Mouse (Mus musculus) liver, embryonic 12.5 days (tissue): ENCODE results near the gene Med13l. TPM values are rescaled to one million over a fixed set of nuclear protein-coding genes. Genes with fewer than 3 reads are reported as not detected.

Source experiments
- ATAC-seq: fragments of 200-750 bp; cut with Nextera tagmentation; 2 replicates; pipeline ENCODE4 v1.8.0; 2017; ENCODE audit warnings: moderate number of reproducible peaks, mild to moderate bottlenecking, moderate library complexity
- H3K27ac ChIP-seq: fragments of 300-500 bp; sonication (generic); 2 replicates; pipeline ENCODE4 v1.5.1; 2016; ENCODE audit warnings: mild to moderate bottlenecking
- H3K27me3 ChIP-seq: fragments of 300-500 bp; sonication (generic); replicated peaks from 2 replicates; pipeline ENCODE4 v1.6.1; 2016; ENCODE audit warnings: mild to moderate bottlenecking, moderate library complexity
- H3K36me3 ChIP-seq: fragments of 300-500 bp; sonication (generic); 2 replicates; pipeline ENCODE4 v1.6.1; 2016; ENCODE audit warnings: mild to moderate bottlenecking, moderate library complexity
- H3K4me1 ChIP-seq: fragments of 300-500 bp; sonication (generic); 2 replicates; pipeline ENCODE4 v1.6.1; 2016
- H3K4me2 ChIP-seq: fragments of 300-500 bp; sonication (generic); 2 replicates; pipeline ENCODE4 v1.6.1; 2016; ENCODE audit warnings: mild to moderate bottlenecking, moderate library complexity
- H3K4me3 ChIP-seq: fragments of 300-500 bp; sonication (generic); 2 replicates; pipeline ENCODE4 v1.5.1; 2016; ENCODE audit warnings: mild to moderate bottlenecking, moderate library complexity
- H3K9ac ChIP-seq: fragments of 300-500 bp; sonication (generic); 2 replicates; pipeline ENCODE4 v1.6.1; 2016; ENCODE audit warnings: mild to moderate bottlenecking, moderate library complexity
- H3K9me3 ChIP-seq: fragments of 300-500 bp; sonication (generic); replicated peaks from 2 replicates; pipeline ENCODE4 v1.6.1; 2016; ENCODE audit warnings: mild to moderate bottlenecking, moderate library complexity
- WGBS: fragments of 180-500 bp; shearing (Covaris S2); methylation state at CpG from one replicate; pipeline ENCODE4 v1.1.7; 2016; ENCODE audit not compliant: insufficient replicate concordance; 5-methylcytosine and 5-hydroxymethylcytosine counted together
- polyA plus RNA-seq: library from polyadenylated mRNA; unstranded; fragments of >200 nt; fragmentation: Nextera tagmentation; extraction: Ambion mirVana; gene quantifications from 2 replicates; pipeline ENCODE4 v1.2.1, GENCODE M21; 2016

Gene Med13l
- polyA plus RNA-seq: 13.0 and 13.8 TPM in 2 replicates

DNA sequence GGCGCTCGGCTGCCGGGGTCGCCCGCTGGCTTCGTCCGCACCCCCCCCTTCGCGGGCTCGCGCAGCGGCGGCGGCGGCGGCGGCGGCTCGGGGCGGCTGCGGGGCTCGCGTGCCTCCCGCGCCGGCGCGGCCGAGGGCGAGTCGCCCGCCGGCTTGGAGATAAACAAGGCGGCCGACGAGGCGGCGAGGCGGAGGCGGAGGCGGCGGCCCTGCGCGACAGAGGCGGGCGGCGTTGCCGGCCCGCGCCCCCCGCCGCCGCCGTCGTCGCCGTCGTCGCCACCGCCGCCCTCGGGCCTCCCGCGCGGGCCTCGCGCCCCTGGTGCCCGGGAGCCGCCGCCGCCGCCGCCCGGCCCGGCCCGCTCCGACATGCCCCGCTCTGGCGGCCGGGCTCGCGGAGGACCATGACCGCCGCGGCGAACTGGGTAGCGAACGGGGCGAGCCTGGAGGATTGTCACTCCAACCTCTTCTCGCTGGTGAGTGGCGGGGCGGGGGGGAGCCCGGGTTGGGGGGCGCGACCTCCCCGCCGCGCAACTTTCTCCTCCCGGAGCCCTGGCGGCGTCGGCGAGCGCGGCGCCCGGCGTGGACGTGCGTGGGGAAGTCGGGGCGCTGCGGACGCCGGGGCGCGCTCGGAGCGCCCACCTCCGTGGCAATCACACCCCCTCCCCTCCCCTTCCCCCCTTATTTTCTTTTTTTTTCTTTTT lies at the start of gene Med13l:
Gene Med13l, plus strand, starts transcription at position 295 of the 701 bp plus-strand sequence.
- Histone ChIP-seq H3K4me3 (peak within 1 kb of the TSS; percentile 94), H3K4me1 (peaks cover 69% of the 10 kb centered on the region)
- peak; percentile 69 for ATAC-seq

DNA sequence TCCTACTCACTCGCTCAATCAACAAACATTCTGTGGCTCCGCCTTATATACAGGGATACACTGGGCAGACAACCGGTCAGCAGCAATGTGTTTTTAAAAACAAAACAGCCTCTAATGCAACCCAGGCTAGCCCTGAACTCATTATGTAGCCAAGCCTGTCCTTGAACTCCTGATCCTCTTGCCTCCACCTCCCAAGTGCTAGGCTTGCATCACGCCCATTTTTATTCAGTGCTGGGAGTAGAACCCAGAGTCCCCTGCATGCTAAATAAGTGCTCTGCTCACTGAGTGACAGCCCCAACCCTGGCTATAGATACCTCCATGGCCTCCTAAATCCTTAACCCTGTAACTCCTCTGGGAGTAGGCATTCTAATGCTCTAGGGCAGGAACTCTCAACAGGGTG lies 49.5 kb upstream of the Med13l start:
- Histone ChIP-seq H3K9me3 (no peaks in the 10 kb centered on the region), H3K27me3 (peaks cover 46% of the 10 kb centered on the region), H3K4me1 (peaks cover 46% of the 10 kb centered on the region), H3K4me3 (no peak overlapping the region), H3K27ac (no peak overlapping the region), H3K36me3 (no peaks in the 10 kb centered on the region), H3K9ac (no peak overlapping the region), H3K4me2 (no peak overlapping the region)
- no peak for ATAC-seq
- WGBS: 78% methylated on average over 4 of the region's 4 CpGs

More for the DNA sequence above, at the start of gene Med13l:
- peak within 1 kb of the TSS; percentile 95 for H3K27ac ChIP-seq
- peak within 1 kb of the TSS; percentile 97 for H3K9ac ChIP-seq
- H3K9me3 ChIP-seq: no peaks in the 10 kb centered on the region
- peaks cover 7% of the 10 kb centered on the region; the same call in 1 of the 2 replicates for H3K36me3 ChIP-seq
- H3K27me3 ChIP-seq: peaks cover 9% of the 10 kb centered on the region
- under 1% methylated on average over 66 of the region's 120 CpGs for WGBS
- peak within 1 kb of the TSS; percentile 98 for H3K4me2 ChIP-seq

GRCm38 (mm10) chr5:118513005-118513404 lies 47.5 kb upstream of the Med13l start:
- 77% methylated on average over 1 of the region's 1 CpGs for WGBS
- H3K4me2 ChIP-seq: peak overlapping the region; percentile 76; the same call in 1 of the 2 replicates
- H3K4me3 ChIP-seq: no peak overlapping the region
- no peaks in the 10 kb centered on the region for H3K36me3 ChIP-seq
- peaks cover 46% of the 10 kb centered on the region for H3K4me1 ChIP-seq
- H3K27me3 ChIP-seq: peaks cover 65% of the 10 kb centered on the region
- no peak overlapping the region for H3K9ac ChIP-seq
- ATAC-seq: no peak
- H3K27ac ChIP-seq: no peak overlapping the region
- no peaks in the 10 kb centered on the region for H3K9me3 ChIP-seq

DNA sequence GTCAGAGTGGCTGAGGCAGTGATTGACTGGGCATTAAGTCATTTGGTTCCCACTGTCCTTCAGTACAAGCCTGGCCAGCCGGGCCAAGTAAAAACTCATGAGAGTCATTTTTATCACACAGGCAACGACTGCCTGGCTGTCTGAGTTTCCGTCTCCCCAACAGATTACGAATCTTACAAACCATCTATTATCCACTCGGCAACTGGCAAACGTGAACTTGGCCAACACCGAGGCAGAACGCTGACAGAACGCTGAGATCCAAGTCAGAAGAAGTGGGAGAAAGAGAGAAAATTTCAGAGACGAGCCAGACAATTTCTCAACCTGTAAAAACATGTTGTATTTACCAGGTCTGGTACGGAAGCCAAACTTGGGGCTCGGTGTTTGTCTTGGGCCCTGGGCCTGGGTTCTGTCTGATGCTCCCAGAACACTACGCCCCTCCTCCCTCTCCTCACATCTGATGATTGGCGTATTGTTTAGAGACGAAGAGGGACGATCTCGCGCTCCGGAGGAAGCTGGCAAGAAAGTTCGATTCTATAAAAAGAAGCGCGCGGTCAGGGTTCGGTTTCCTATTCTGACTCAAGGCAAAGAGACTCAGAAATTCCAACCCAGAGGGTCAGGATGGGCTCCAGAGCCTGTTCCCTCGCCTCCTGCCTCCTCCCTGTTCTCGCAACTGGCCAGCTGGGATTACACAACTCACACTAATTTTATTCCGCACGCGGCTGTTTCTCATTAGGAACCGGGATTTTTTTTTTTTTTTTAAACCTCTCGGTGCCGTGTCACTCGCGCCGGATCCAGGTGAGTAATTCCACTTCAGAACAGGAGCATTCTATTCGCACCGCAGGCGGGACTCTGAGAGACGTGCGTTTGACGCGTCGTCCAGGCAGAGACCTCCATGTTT lies 46.6 kb upstream of the Med13l start:
- no peaks in the 10 kb centered on the region for H3K36me3 ChIP-seq
- peaks cover 42% of the 10 kb centered on the region for H3K4me1 ChIP-seq
- peak overlapping the region; percentile 76 for H3K4me2 ChIP-seq
- H3K9ac ChIP-seq: peak overlapping the region; percentile 67
- ATAC-seq: 0 out of 2 replicates have a peak, but pooled peaks have one; percentile 47
- peak overlapping the region; percentile 53 for H3K4me3 ChIP-seq
- 3% methylated on average over 43 of the region's 43 CpGs for WGBS
- peaks cover 69% of the 10 kb centered on the region for H3K27me3 ChIP-seq
- H3K9me3 ChIP-seq: no peaks in the 10 kb centered on the region
- no peak overlapping the region for H3K27ac ChIP-seq

DNA sequence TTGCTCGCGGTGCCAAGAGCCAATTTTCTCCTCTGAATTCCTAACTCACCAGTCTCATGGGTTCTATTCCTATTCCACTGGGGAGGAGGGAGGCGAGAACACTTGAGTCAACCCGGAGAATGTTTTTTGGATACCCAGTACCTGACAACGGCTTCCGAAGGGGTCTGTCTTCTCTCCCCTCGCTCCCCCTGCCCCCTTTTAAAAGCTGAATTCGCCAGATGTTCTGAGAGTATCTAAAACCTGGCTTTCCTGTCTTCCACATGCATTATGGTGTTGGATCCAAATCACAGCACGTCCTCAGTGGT lies 46.0 kb upstream of the Med13l start:
- Histone ChIP-seq H3K4me3 (peak overlapping the region; percentile 53), H3K4me2 (peak overlapping the region; percentile 76), H3K27me3 (peaks cover 73% of the 10 kb centered on the region), H3K9me3 (no peaks in the 10 kb centered on the region), H3K27ac (no peak overlapping the region), H3K36me3 (no peaks in the 10 kb centered on the region), H3K9ac (peak overlapping the region; percentile 67), H3K4me1 (peaks cover 38% of the 10 kb centered on the region)
- no peak for ATAC-seq
- WGBS: 26% methylated on average over 9 of the region's 9 CpGs

GRCm38 (mm10) chr5:118514842-118515241 lies 45.6 kb upstream of the Med13l start:
- ATAC-seq: no peak
- Histone ChIP-seq H3K27ac (no peak overlapping the region), H3K4me1 (peaks cover 35% of the 10 kb centered on the region), H3K9ac (no peak overlapping the region), H3K4me3 (peak overlapping the region; percentile 53), H3K4me2 (peak overlapping the region; percentile 76), H3K9me3 (no peaks in the 10 kb centered on the region), H3K36me3 (no peaks in the 10 kb centered on the region), H3K27me3 (peaks cover 73% of the 10 kb centered on the region)
- 49% methylated on average over 5 of the region's 5 CpGs for WGBS

DNA sequence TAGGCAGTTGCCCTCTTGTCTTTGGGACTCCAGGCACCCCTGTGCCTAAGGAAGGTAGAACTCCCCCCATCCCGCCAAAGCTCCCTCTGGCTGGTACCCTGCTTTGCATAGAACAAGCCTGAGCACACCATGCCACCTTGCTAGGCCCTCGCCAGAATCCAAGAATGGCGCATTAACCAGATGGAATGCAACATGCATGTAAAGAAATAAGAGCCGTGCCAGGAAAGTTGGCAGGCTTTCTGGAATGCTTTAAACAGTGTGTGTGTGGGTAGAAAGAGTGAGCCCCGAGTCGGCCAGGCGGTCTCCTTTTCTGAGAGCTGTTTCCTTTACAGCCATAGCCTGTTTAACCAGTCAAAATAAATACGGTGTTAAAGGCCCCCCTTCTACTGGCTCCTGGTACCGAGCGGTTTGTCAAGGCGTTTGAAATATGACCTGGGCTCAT lies 45.2 kb upstream of the Med13l start:
- Histone ChIP-seq H3K4me3 (no peak overlapping the region), H3K36me3 (no peaks in the 10 kb centered on the region), H3K27ac (no peak overlapping the region), H3K27me3 (peaks cover 72% of the 10 kb centered on the region), H3K9me3 (no peaks in the 10 kb centered on the region), H3K9ac (no peak overlapping the region), H3K4me2 (no peak overlapping the region), H3K4me1 (peaks cover 32% of the 10 kb centered on the region)
- WGBS: 49% methylated on average over 11 of the region's 11 CpGs
- no peak for ATAC-seq

DNA sequence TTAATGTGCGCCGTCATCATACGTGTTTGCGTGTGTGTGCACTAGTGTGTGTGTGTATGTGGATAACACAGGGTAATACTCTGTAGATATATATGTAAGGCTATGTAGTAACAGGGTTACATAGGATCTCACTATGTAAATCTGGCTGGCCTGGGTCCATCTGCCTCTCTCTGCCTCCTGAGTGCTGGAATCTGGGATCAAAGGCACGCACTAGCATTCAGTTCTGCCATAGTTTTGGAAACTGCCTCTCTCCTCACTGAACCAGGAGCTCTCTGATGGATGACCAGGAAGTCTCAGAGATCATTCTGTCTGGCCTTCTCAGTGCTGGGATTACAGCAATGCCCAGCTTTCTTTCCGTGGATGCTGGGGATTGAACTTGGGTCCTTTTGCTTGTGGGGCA lies 44.4 kb upstream of the Med13l start:
- peaks cover 76% of the 10 kb centered on the region for H3K27me3 ChIP-seq
- 84% methylated on average over 6 of the region's 6 CpGs for WGBS

GRCm38 (mm10) chr5:118516470-118516869 lies 44.0 kb upstream of the Med13l start:
- Histone ChIP-seq H3K27ac (no peak overlapping the region), H3K4me3 (no peak overlapping the region), H3K4me2 (no peak overlapping the region), H3K27me3 (peaks cover 81% of the 10 kb centered on the region), H3K36me3 (no peaks in the 10 kb centered on the region), H3K9ac (no peak overlapping the region), H3K9me3 (no peaks in the 10 kb centered on the region), H3K4me1 (peaks cover 32% of the 10 kb centered on the region)
- ATAC-seq: no peak
- WGBS: 50% methylated on average over 6 of the region's 6 CpGs

More for the DNA sequence above, 44.4 kb upstream of the Med13l start:
- no peaks in the 10 kb centered on the region for H3K36me3 ChIP-seq
- H3K4me2 ChIP-seq: no peak overlapping the region
- H3K27ac ChIP-seq: peak overlapping the region; percentile 7; the same call in 1 of the 2 replicates
- no peak overlapping the region for H3K4me3 ChIP-seq
- peaks cover 32% of the 10 kb centered on the region for H3K4me1 ChIP-seq
- H3K9me3 ChIP-seq: no peaks in the 10 kb centered on the region
- no peak for ATAC-seq
- no peak overlapping the region for H3K9ac ChIP-seq

- H3K4me1 ChIP-seq: peaks cover 6% of the 10 kb centered on the region; the same call in 1 of the 2 replicates
- no peaks in the 10 kb centered on the region for H3K36me3 ChIP-seq
- no peak overlapping the region for H3K4me2 ChIP-seq
- WGBS: 62% methylated on average over 3 of the region's 3 CpGs
- H3K27ac ChIP-seq: no peak overlapping the region
- no peak overlapping the region for H3K9ac ChIP-seq
- H3K9me3 ChIP-seq: no peaks in the 10 kb centered on the region
- no peak overlapping the region for H3K4me3 ChIP-seq
- ATAC-seq: no peak
- peaks cover 85% of the 10 kb centered on the region for H3K27me3 ChIP-seq
These were observed 40.0 kb upstream of the Med13l start for GRCm38 (mm10) chr5:118520457-118520856.

DNA sequence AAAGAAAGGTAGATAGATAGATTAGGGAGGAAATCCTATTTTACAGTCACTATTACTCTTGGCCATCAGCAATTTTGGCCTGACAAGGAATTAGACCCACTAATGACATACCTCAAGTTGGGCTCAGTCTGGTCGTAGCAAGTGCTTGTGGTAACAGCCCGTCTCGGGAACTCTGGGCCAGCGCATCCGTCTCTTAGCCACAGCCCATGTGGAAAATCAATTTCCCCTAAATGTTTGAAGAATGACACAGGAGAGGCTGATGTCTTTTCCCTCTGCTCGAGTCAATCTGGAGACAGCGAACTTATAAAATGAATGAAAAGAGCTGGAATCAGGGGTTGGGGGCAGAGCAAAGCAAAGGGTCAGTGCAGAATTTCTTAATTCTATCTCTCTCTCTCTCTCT lies 36.1 kb upstream of the Med13l start:
- no peak overlapping the region for H3K27ac ChIP-seq
- no peaks in the 10 kb centered on the region for H3K4me1 ChIP-seq
- no peak for ATAC-seq
- no peaks in the 10 kb centered on the region for H3K36me3 ChIP-seq
- H3K4me2 ChIP-seq: no peak overlapping the region
- H3K4me3 ChIP-seq: no peak overlapping the region
- H3K9me3 ChIP-seq: no peaks in the 10 kb centered on the region
- no peak overlapping the region for H3K9ac ChIP-seq
- H3K27me3 ChIP-seq: peaks cover 84% of the 10 kb centered on the region
- WGBS: 68% methylated on average over 7 of the region's 7 CpGs

DNA sequence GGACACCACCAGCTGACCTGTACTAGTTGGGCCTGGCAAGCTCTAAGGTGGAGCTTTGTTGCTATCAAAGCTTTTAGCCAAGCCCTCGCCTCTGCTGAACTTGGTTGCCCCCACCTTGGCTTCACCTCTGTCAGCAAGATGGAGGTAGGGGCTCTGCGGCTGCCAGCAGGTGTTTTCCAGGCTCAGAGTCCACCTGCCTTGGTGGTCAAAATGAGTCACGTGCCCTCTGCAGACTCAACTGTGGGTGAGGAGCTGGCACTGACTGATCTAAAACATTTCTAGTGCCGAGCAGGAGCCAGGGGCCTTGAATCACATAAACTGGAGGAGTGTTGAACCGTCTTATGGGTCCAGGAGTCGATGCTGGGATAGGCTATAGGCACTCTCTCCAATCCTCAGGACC lies 34.8 kb upstream of the Med13l start:
- no peak overlapping the region for H3K4me3 ChIP-seq
- no peaks in the 10 kb centered on the region for H3K36me3 ChIP-seq
- no peak overlapping the region for H3K4me2 ChIP-seq
- H3K9me3 ChIP-seq: no peaks in the 10 kb centered on the region
- ATAC-seq: no peak
- no peak overlapping the region for H3K27ac ChIP-seq
- no peaks in the 10 kb centered on the region for H3K4me1 ChIP-seq
- H3K27me3 ChIP-seq: peaks cover 92% of the 10 kb centered on the region
- no peak overlapping the region for H3K9ac ChIP-seq
- 64% methylated on average over 6 of the region's 6 CpGs for WGBS
